Mouse (Mus musculus) MEL (cell line): ENCODE measurements at regions not wholly inside any gene's neighbourhood (a gene's known extent, or its start where the extent isn't known, plus 50 kb on each side); places are given as distances from the start of the nearest gene placed in this dataset.
A peak's percentile ranks its signal among the peaks of the same experiment; 100 is the strongest.

ENCODE experiments used
- DNase-seq: peaks from one replicate; pipeline ENCODE4 v3.0.0; 2011; ENCODE audit warnings: low read depth, low spot score
- H3K27ac ChIP-seq: 2 replicates; pipeline ENCODE4 v1.5.1; 2012; ENCODE audit warnings: low read depth, mild to moderate bottlenecking, control low read depth, low read length, moderate library complexity; ENCODE audit not compliant: control insufficient read depth
- H3K27me3 ChIP-seq, 2 experiments: fragments of 150-350 bp in 1 of 2; sonication (generic) in 1 of 2; 2 replicates each; pipeline ENCODE4 v1.6.1; 2012; ENCODE audit warnings: low read length in 2 of 2, mild to moderate bottlenecking in 2 of 2, improper control_type of control experiment in 1 of 2, moderate library complexity in 1 of 2; ENCODE audit not compliant: insufficient read depth in 2 of 2, control insufficient read depth in 1 of 2
- H3K36me3 ChIP-seq, 2 experiments: 2 replicates each; pipeline ENCODE4 v1.6.1; 2012 to 2014; ENCODE audit warnings: low read length in 2 of 2, improper control_type of control experiment in 1 of 2, inconsistent platforms in 1 of 2, mild to moderate bottlenecking in 1 of 2; ENCODE audit not compliant: insufficient read depth in 2 of 2, control insufficient read depth in 1 of 2
- H3K4me1 ChIP-seq, 2 experiments: fragments of 150-350 bp in 1 of 2; sonication (generic) in 1 of 2; 2 replicates each; pipeline ENCODE4 v1.6.1; 2012; ENCODE audit warnings: low read length in 2 of 2, improper control_type of control experiment in 1 of 2, mild to moderate bottlenecking in 1 of 2; ENCODE audit not compliant: insufficient read depth in 2 of 2, control insufficient read depth in 1 of 2
- H3K4me3 ChIP-seq, 2 experiments: fragments of 150-350 bp in 1 of 2; sonication (generic) in 1 of 2; 2 replicates each; pipeline ENCODE4 v1.5.1; 2012; ENCODE audit warnings: low read depth in 2 of 2, low read length in 2 of 2, mild to moderate bottlenecking in 2 of 2, moderate library complexity in 2 of 2, control low read depth in 1 of 2, improper control_type of control experiment in 1 of 2; ENCODE audit not compliant: control insufficient read depth in 1 of 2, insufficient read depth in 1 of 2
- H3K79me2 ChIP-seq: 2 replicates; pipeline ENCODE4 v1.6.1; 2012; ENCODE audit warnings: mild to moderate bottlenecking, low read length, moderate library complexity; ENCODE audit not compliant: control insufficient read depth, poor library complexity, insufficient read depth
- H3K9ac ChIP-seq: 2 replicates; pipeline ENCODE4 v1.6.1; 2012; ENCODE audit warnings: low read depth, mild to moderate bottlenecking, control low read depth, low read length, moderate library complexity; ENCODE audit not compliant: control insufficient read depth, poor library complexity, severe bottlenecking
- H3K9me3 ChIP-seq: fragments of 150-350 bp; sonication (generic); replicated peaks from 2 replicates; pipeline ENCODE4 v1.6.1; 2012; ENCODE audit warnings: mild to moderate bottlenecking, low read length, improper control_type of control experiment, moderate library complexity; ENCODE audit not compliant: insufficient read depth
- BHLHE40 ChIP-seq: IDR thresholded peaks from 2 replicates; pipeline ENCODE4 v1.6.1; 2012; ENCODE audit warnings: low read depth, mild to moderate bottlenecking, inconsistent platforms, low read length, improper control_type of control experiment, borderline replicate concordance
- CHD2 ChIP-seq: IDR thresholded peaks from 2 replicates; pipeline ENCODE4 v1.6.1; 2011; ENCODE audit warnings: low read length, improper control_type of control experiment
- CTCF ChIP-seq, 3 experiments: IDR thresholded peaks in 2 of 3; conservative IDR thresholded peaks in 1 of 3; 2 replicates each; pipeline ENCODE4 v1.5.1; 2011 to 2012; ENCODE audit warnings: low read length in 3 of 3, low read depth in 2 of 3, mild to moderate bottlenecking in 2 of 3, improper control_type of control experiment in 1 of 3, inconsistent platforms in 1 of 3, mixed read lengths in 1 of 3, moderate library complexity in 1 of 3; ENCODE audit not compliant: control insufficient read depth in 1 of 3, insufficient read depth in 1 of 3, poor library complexity in 1 of 3, severe bottlenecking in 1 of 3
- E2F4 ChIP-seq: IDR thresholded peaks from 2 replicates; pipeline ENCODE4 v1.6.1; 2011; ENCODE audit warnings: low read depth, low read length, improper control_type of control experiment, borderline replicate concordance
- ELF1 ChIP-seq: IDR thresholded peaks from 2 replicates; pipeline ENCODE4 v1.6.1; 2014; ENCODE audit warnings: low read depth, mild to moderate bottlenecking, inconsistent platforms, low read length, improper control_type of control experiment, moderate library complexity
- EP300 ChIP-seq, 2 experiments: IDR thresholded peaks; 2 replicates each; pipeline ENCODE4 v1.6.1; 2011; ENCODE audit warnings: improper control_type of control experiment in 2 of 2, low read length in 2 of 2, low read depth in 1 of 2, mild to moderate bottlenecking in 1 of 2
- ETS1 ChIP-seq: IDR thresholded peaks from 2 replicates; pipeline ENCODE4 v1.6.1; 2012; ENCODE audit warnings: low read depth, mild to moderate bottlenecking, inconsistent platforms, low read length, improper control_type of control experiment, moderate library complexity
- GATA1 ChIP-seq: IDR thresholded peaks from 2 replicates; pipeline ENCODE4 v1.6.1; 2011; ENCODE audit warnings: low read depth, low read length, improper control_type of control experiment
- HCFC1 ChIP-seq: IDR thresholded peaks from 2 replicates; pipeline ENCODE4 v1.6.1; 2012; ENCODE audit warnings: low read depth, mild to moderate bottlenecking, inconsistent platforms, low read length, improper control_type of control experiment, moderate library complexity
- JUND ChIP-seq: IDR thresholded peaks from 2 replicates; pipeline ENCODE4 v1.6.1; 2011; ENCODE audit warnings: low read depth, mild to moderate bottlenecking, improper control_type of control experiment, low read length
- MAFK ChIP-seq: IDR thresholded peaks from 2 replicates; pipeline ENCODE4 v1.6.1; 2011; ENCODE audit warnings: low read depth, mild to moderate bottlenecking, low read length, improper control_type of control experiment, borderline replicate concordance
- MEF2A ChIP-seq: IDR thresholded peaks from 2 replicates; pipeline ENCODE4 v1.6.1; 2014; ENCODE audit warnings: low read depth, mild to moderate bottlenecking, inconsistent platforms, low read length, improper control_type of control experiment; ENCODE audit not compliant: poor library complexity, insufficient replicate concordance, severe bottlenecking; ENCODE audit errors: extremely low read depth
- MXI1 ChIP-seq: IDR thresholded peaks from 2 replicates; pipeline ENCODE4 v1.6.1; 2011; ENCODE audit warnings: mild to moderate bottlenecking, low read depth, low read length, improper control_type of control experiment
- MYB ChIP-seq: IDR thresholded peaks from 2 replicates; pipeline ENCODE4 v1.6.1; 2011; ENCODE audit warnings: mild to moderate bottlenecking, low read depth, low read length, improper control_type of control experiment
- MYC ChIP-seq: IDR thresholded peaks from 2 replicates; pipeline ENCODE4 v1.6.1; 2011; ENCODE audit warnings: low read depth, mild to moderate bottlenecking, low read length, improper control_type of control experiment, moderate library complexity
- POLR2A ChIP-seq, 2 experiments: IDR thresholded peaks; 2 replicates each; pipeline ENCODE4 v1.6.1; 2011 to 2012; ENCODE audit warnings: low read length in 2 of 2, mild to moderate bottlenecking in 2 of 2, control low read depth in 1 of 2, improper control_type of control experiment in 1 of 2, low read depth in 1 of 2, moderate library complexity in 1 of 2; ENCODE audit not compliant: control insufficient read depth in 1 of 2, insufficient read depth in 1 of 2, poor library complexity in 1 of 2
- POLR2AphosphoS2 ChIP-seq: IDR thresholded peaks from 2 replicates; pipeline ENCODE4 v1.6.1; 2011; ENCODE audit warnings: low read length, improper control_type of control experiment
- POLR2AphosphoS5 ChIP-seq: IDR thresholded peaks from 2 replicates; pipeline ENCODE4 v1.6.1; 2012; ENCODE audit warnings: low read depth, borderline replicate concordance, mild to moderate bottlenecking, inconsistent platforms, low read length, moderate library complexity, mixed read lengths
- RCOR1 ChIP-seq: IDR thresholded peaks from 2 replicates; pipeline ENCODE4 v1.6.1; 2012; ENCODE audit warnings: low read depth, mild to moderate bottlenecking, inconsistent platforms, low read length, improper control_type of control experiment
- SMC3 ChIP-seq: IDR thresholded peaks from 2 replicates; pipeline ENCODE4 v1.6.1; 2011; ENCODE audit warnings: low read depth, low read length, improper control_type of control experiment
- TCF12 ChIP-seq: IDR thresholded peaks from 2 replicates; pipeline ENCODE4 v1.6.1; 2014; ENCODE audit warnings: low read depth, mild to moderate bottlenecking, inconsistent platforms, low read length, improper control_type of control experiment, moderate library complexity
- UBTF ChIP-seq: IDR thresholded peaks from 2 replicates; pipeline ENCODE4 v1.6.1; 2012; ENCODE audit warnings: low read depth, mild to moderate bottlenecking, inconsistent platforms, low read length, improper control_type of control experiment, moderate library complexity, borderline replicate concordance; ENCODE audit not compliant: insufficient read depth
- USF1 ChIP-seq: IDR thresholded peaks from 2 replicates; pipeline ENCODE4 v1.6.1; 2014; ENCODE audit warnings: low read depth, mild to moderate bottlenecking, inconsistent platforms, low read length, improper control_type of control experiment, moderate library complexity
- ZC3H11A ChIP-seq: IDR thresholded peaks from 2 replicates; pipeline ENCODE4 v1.6.1; 2012; ENCODE audit warnings: low read depth, mild to moderate bottlenecking, inconsistent platforms, low read length, improper control_type of control experiment
- ZMIZ1 ChIP-seq: IDR thresholded peaks from 2 replicates; pipeline ENCODE4 v1.6.1; 2012; ENCODE audit warnings: low read depth, mild to moderate bottlenecking, inconsistent platforms, low read length, improper control_type of control experiment, moderate library complexity

- TF ChIP-seq EP300 (IDR thresholded peaks at IDR 0.05; ENCODE audit: low read depth in 1 of 2, low read length in 2 of 2), result 0 out of 4 replicates have a peak, but pooled peaks of 1 of the 2 experiments have one; percentile 6
- no peak for TF ChIP-seq RCOR1
- TF ChIP-seq MXI1, result no peak
- TF ChIP-seq ELF1, result no peak
- TF ChIP-seq ZC3H11A, result no peak
- TF ChIP-seq CTCF (IDR thresholded peaks at IDR 0.05 in 2 of 3, conservative IDR thresholded peaks at IDR 0.05 in 1 of 3; ENCODE audit: control insufficient read depth in 1 of 3, insufficient read depth in 1 of 3, low read depth in 2 of 3, low read length in 3 of 3, poor library complexity in 1 of 3, severe bottlenecking in 1 of 3), result no peak
- TF ChIP-seq ETS1, result no peak
- TF ChIP-seq ZMIZ1, result no peak
- TF ChIP-seq POLR2AphosphoS2, result no peak
- TF ChIP-seq MAFK, result 0 out of 2 replicates have a peak, but pooled peaks have one; percentile 38
- TF ChIP-seq MYC, result 0 out of 2 replicates have a peak, but pooled peaks have one; percentile 19
- TF ChIP-seq CHD2, result no peak
Measured at GRCm38 (mm10) chr10:17575448-17576332, 147.3 kb upstream of the Cited2 start (continued).

- Histone ChIP-seq H3K36me3 (peaks cover 0 to 18% of the 10 kb centered on the region in 2 experiments; a peak in 2 of 4 replicates), H3K27me3 (no peaks in the 10 kb centered on the region), H3K79me2 (no peaks in the 10 kb centered on the region), H3K9ac (peak overlapping the region; percentile 55), H3K27ac (peak overlapping the region; percentile 75), H3K4me1 (peaks cover 8 to 21% of the 10 kb centered on the region in 2 experiments), H3K9me3 (no peaks in the 10 kb centered on the region), H3K4me3 (peak overlapping the region in 1 of 2 experiments; percentile 47; a peak in 1 of 4 replicates)
- no peak for DNase-seq
- TF ChIP-seq HCFC1 (no peak), RCOR1 (no peak), CTCF (IDR thresholded peaks at IDR 0.05 in 2 of 3, conservative IDR thresholded peaks at IDR 0.05 in 1 of 3; ENCODE audit: control insufficient read depth in 1 of 3, insufficient read depth in 1 of 3, low read depth in 2 of 3, low read length in 3 of 3, poor library complexity in 1 of 3, severe bottlenecking in 1 of 3) (no peak), TCF12 (no peak), POLR2AphosphoS5 (no peak), UBTF (no peak), MYC (no peak), JUND (no peak), MEF2A (no peak), SMC3 (no peak), BHLHE40 (no peak), GATA1 (no peak), POLR2A (IDR thresholded peaks at IDR 0.05; ENCODE audit: control insufficient read depth in 1 of 2, insufficient read depth in 1 of 2, low read depth in 1 of 2, low read length in 2 of 2, poor library complexity in 1 of 2) (no peak), E2F4 (no peak), MYB (no peak), USF1 (no peak)
Measured at GRCm38 (mm10) chr10:17576333-17576750, 146.7 kb upstream of the Cited2 start.
